In genomic region chr8:128652399-128653109, GRCm38 (mm10) we compare ENCODE assay signal across 9 mouse cellular contexts. TPM values are rescaled to one million over a fixed set of nuclear protein-coding genes. Genes with fewer than 3 reads are reported as not detected.
DNase-seq lines count a peak whose midpoint lies in the region; TF ChIP-seq lines count a peak whose summit lies in the region.
"Had no signal": no experiment of that assay in that cellular context is flagged by ENCODE, and none has a peak within 500 bp of the region (broad histone marks: within the 10 kb centered on the region; RNA-seq: fewer than 3 reads in every experiment).

No protein-coding gene starts in this region.

- H3K4me1 ChIP-seq in heart, adult 2 months (ENCODE audit: control insufficient read depth, insufficient read depth, low read length) = peaks cover 7% of the 10 kb centered on the region

- no peaks in the 10 kb centered on the region for H3K36me3 ChIP-seq in heart, adult 2 months (ENCODE audit: control insufficient read depth, insufficient read depth, low read length)
- H3K36me3 ChIP-seq: hindbrain, embryonic 15.5 days had no signal

- no peak overlapping the region for H3K9ac ChIP-seq in heart, adult 2 months (ENCODE audit: low read depth, low read length)
- H3K9ac ChIP-seq: hindbrain, embryonic 15.5 days had no signal

- TF ChIP-seq POLR2A in heart, adult 2 months (IDR thresholded peaks at IDR 0.05; ENCODE audit: insufficient read depth, low read depth, low read length) = no peak

- no peaks in the 10 kb centered on the region for H3K27me3 ChIP-seq in heart, adult 2 months (ENCODE audit: control insufficient read depth, insufficient read depth, low read length)
- H3K27me3 ChIP-seq: hindbrain, embryonic 15.5 days had no signal

- no peak overlapping the region for H3K4me3 ChIP-seq in heart, adult 2 months
- H3K4me3 ChIP-seq: hindbrain, embryonic 15.5 days had no signal

- peak overlapping the region; percentile 38 for H3K27ac ChIP-seq in heart, adult 2 months
- H3K27ac ChIP-seq: hindbrain, embryonic 15.5 days had no signal

- intact Hi-C loops in heart, adult 2 months (cut with DNase I) = loop anchor here (1.0 to 5.0 kb wide), 2 partner anchors 57 to 85 kb away; no protein-coding TSS in a partner anchor
- intact Hi-C loops in heart, postnatal 25 days (cut with DNase I) = loop anchor here (1.0 kb wide), 1 partner anchor 57 kb away; no protein-coding TSS in a partner anchor

- H3K79me2 ChIP-seq in heart, adult 2 months (replicated peaks; ENCODE audit: control insufficient read depth, insufficient read depth, low read length) = no peaks in the 10 kb centered on the region

- 44% methylated on average over 6 of the region's 6 CpGs for WGBS in heart, adult 2 months

- no peak for TF ChIP-seq EP300 in heart, adult 2 months (IDR thresholded peaks at IDR 0.05; ENCODE audit: insufficient read depth, low read depth, low read length)

- peak; percentile 91 for TF ChIP-seq CTCF in heart, adult 2 months (IDR thresholded peaks at IDR 0.05)

- peak; percentile 28 for DNase-seq in heart, adult 2 months
- DNase-seq in heart, postnatal 25 days (ENCODE audit: low spot score) = no peak
- peak; percentile 26 for DNase-seq in urinary bladder, postnatal 25 days (ENCODE audit: low spot score)
- DNase-seq in urinary bladder, postnatal 10 days (ENCODE audit: low spot score) = no peak
- peak; percentile 78 for DNase-seq in embryo, embryonic 10 days (ENCODE audit: low spot score)
- peak; percentile 41 to 51 for DNase-seq in layer of hippocampus, postnatal 10 days (ENCODE audit: low spot score in 2 of 2)
- DNase-seq in right cerebral cortex, postnatal 10 days (ENCODE audit: low spot score in 2 of 2) = peak; percentile 60 to 68
- DNase-seq in ovary, postnatal 10 days (ENCODE audit: low spot score) = no peak

RNA-seq across cellular contexts. Expression of gene Itgb1, which starts 32.9 kb away (rescaled TPM):
- total RNA-seq in heart, adult 2 months (2021) = 100 to 1,000 TPM; 338 to 365 TPM
- polyA plus RNA-seq in heart, adult 2 months (2012; rRNA removed) = 80.5 and 178 TPM in 2 replicates
- 100 to 1,000 TPM; 383 to 412 TPM for total RNA-seq in heart, postnatal 25 days (2021)
- total RNA-seq in layer of hippocampus, postnatal 10 days (2021) = 10 to 100 TPM; 90.7 to 92.0 TPM

Comparison
In these comparisons a context has a peak if more than half of its experiments do, and no peak if none do; other contexts are left out.
1. DNase-seq: peak in heart, adult 2 months (2 of 2), urinary bladder, postnatal 25 days (single experiment), embryo, embryonic 10 days (single experiment), layer of hippocampus, postnatal 10 days (2 of 2) and right cerebral cortex, postnatal 10 days (2 of 2); none in heart, postnatal 25 days (single experiment), urinary bladder, postnatal 10 days (single experiment) and ovary, postnatal 10 days (single experiment).